Mouse (Mus musculus) stomach, postnatal 0 days (tissue): ENCODE results near the gene Myo3b. TPM values are rescaled to one million over a fixed set of nuclear protein-coding genes. Genes with fewer than 3 reads are reported as not detected.

ENCODE experiments used
- ATAC-seq: fragments of 200-750 bp; cut with Nextera tagmentation; 2 replicates; pipeline ENCODE4 v1.8.0; 2017; ENCODE audit not compliant: low FRiP score, low TSS enrichment
- DNase-seq: peaks from one replicate; pipeline ENCODE4 v3.0.0-alpha.2; 2016; ENCODE audit warnings: low spot score
- H3K27ac ChIP-seq: fragments of 300-500 bp; sonication (generic); replicated peaks from 2 replicates; pipeline ENCODE4 v1.5.1; 2014; ENCODE audit warnings: mild to moderate bottlenecking, control low read depth
- H3K27me3 ChIP-seq: fragments of 300-500 bp; sonication (generic); 2 replicates; pipeline ENCODE4 v1.6.1; 2014; ENCODE audit warnings: low read length; ENCODE audit not compliant: control insufficient read depth, insufficient read depth
- H3K36me3 ChIP-seq: fragments of 300-500 bp; sonication (generic); 2 replicates; pipeline ENCODE4 v1.6.1; 2014; ENCODE audit warnings: low read length, mixed read lengths; ENCODE audit not compliant: control insufficient read depth, insufficient read depth
- H3K4me1 ChIP-seq: fragments of 300-500 bp; sonication (generic); replicated peaks from 2 replicates; pipeline ENCODE4 v1.6.1; 2014; ENCODE audit warnings: antibody characterized with exemption; ENCODE audit not compliant: control insufficient read depth, insufficient read depth
- H3K4me2 ChIP-seq: fragments of 300-500 bp; sonication (generic); replicated peaks from 2 replicates; pipeline ENCODE4 v1.6.1; 2014; ENCODE audit warnings: low read depth, mild to moderate bottlenecking, control low read depth, moderate library complexity
- H3K4me3 ChIP-seq: fragments of 300-500 bp; sonication (generic); 2 replicates; pipeline ENCODE4 v1.5.1; 2014; ENCODE audit warnings: low read depth, low read length, control low read depth
- H3K9ac ChIP-seq: fragments of 300-500 bp; sonication (generic); 2 replicates; pipeline ENCODE4 v1.6.1; 2014; ENCODE audit warnings: mild to moderate bottlenecking, low read length, control low read depth, mixed read lengths
- H3K9me3 ChIP-seq: fragments of 300-500 bp; sonication (generic); 2 replicates; pipeline ENCODE4 v1.6.1; 2016; ENCODE audit warnings: low read length; ENCODE audit not compliant: control insufficient read depth
- CTCF ChIP-seq: IDR thresholded peaks from 2 replicates; pipeline ENCODE4 v1.5.1; 2016; ENCODE audit warnings: antibody characterized with exemption, low read depth, mild to moderate bottlenecking, moderate library complexity
- EP300 ChIP-seq: optimal IDR thresholded peaks from 2 replicates; pipeline ENCODE3; 2016; ENCODE audit warnings: antibody characterized with exemption
- WGBS: fragments of 180-500 bp; shearing (Covaris S2); extraction: QIAGEN DNeasy Blood & Tissue Kit; methylation state at CpG from one replicate; pipeline ENCODE4 v1.1.7; 2014; 5-methylcytosine and 5-hydroxymethylcytosine counted together
- polyA plus RNA-seq: library from polyadenylated mRNA; unstranded; fragments of >200 nt; fragmentation: Nextera tagmentation; extraction: Ambion mirVana; gene quantifications from 2 replicates; pipeline ENCODE4 v1.2.1, GENCODE M21; 2015

Myo3b gene
- polyA plus RNA-seq, 1 experiment from 2014 or later, result 0.21 TPM

DNA sequence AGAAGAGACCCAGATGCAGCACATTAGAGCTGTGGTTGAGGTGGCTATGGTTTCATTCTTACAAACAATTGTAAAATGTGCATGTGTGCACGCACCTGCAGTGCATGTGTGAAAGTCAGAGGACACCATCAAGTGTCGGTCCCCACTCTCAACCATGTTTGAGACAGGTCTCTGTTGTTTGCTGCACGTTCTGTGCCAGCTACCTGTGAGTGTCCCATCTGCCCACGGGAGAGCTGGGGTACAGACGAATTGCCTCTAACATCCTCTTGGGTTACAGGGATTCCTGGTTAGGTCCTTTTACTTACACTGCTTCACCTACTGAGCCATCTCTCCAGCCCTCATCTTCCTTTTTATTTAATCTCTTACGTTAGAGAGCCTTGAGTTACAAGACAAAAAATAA, 330.5 kb downstream of the Myo3b start:
- Histone ChIP-seq H3K36me3 (no peaks in the 10 kb centered on the region), H3K4me2 (no peak overlapping the region), H3K9ac (no peak overlapping the region), H3K4me3 (no peak overlapping the region), H3K9me3 (no peaks in the 10 kb centered on the region), H3K4me1 (no peaks in the 10 kb centered on the region), H3K27ac (no peak overlapping the region), H3K27me3 (no peaks in the 10 kb centered on the region)
- TF ChIP-seq EP300 (no peak), CTCF (no peak)
- WGBS, result 90% methylated on average over 6 of the region's 6 CpGs
- no peak for ATAC-seq
- no peak for DNase-seq

GRCm38 (mm10) chr2:70379341-70379740, 340.4 kb downstream of the Myo3b start:
- H3K9ac ChIP-seq, result no peak overlapping the region
- no peak for TF ChIP-seq EP300
- no peak for TF ChIP-seq CTCF
- H3K4me2 ChIP-seq, result no peak overlapping the region
- H3K4me1 ChIP-seq, result no peaks in the 10 kb centered on the region
- 51% methylated on average over 6 of the region's 6 CpGs for WGBS
- H3K27ac ChIP-seq, result no peak overlapping the region
- no peaks in the 10 kb centered on the region for H3K36me3 ChIP-seq
- no peaks in the 10 kb centered on the region for H3K27me3 ChIP-seq
- DNase-seq (no peak), ATAC-seq (no peak)
- H3K4me3 ChIP-seq, result no peak overlapping the region
- H3K9me3 ChIP-seq, result no peaks in the 10 kb centered on the region

GRCm38 (mm10) chr2:70379939-70380338, 341.0 kb downstream of the Myo3b start:
- WGBS, result 14% methylated on average over 6 of the region's 6 CpGs
- no peak for ATAC-seq

GRCm38 (mm10) chr2:70388645-70389044, 349.7 kb downstream of the Myo3b start:
- Histone ChIP-seq H3K4me3 (no peak overlapping the region), H3K9ac (no peak overlapping the region), H3K4me2 (no peak overlapping the region), H3K36me3 (no peaks in the 10 kb centered on the region), H3K27ac (no peak overlapping the region), H3K9me3 (no peaks in the 10 kb centered on the region), H3K4me1 (no peaks in the 10 kb centered on the region), H3K27me3 (no peaks in the 10 kb centered on the region)
- TF ChIP-seq CTCF, result no peak
- no peak for TF ChIP-seq EP300
- DNase-seq (no peak), ATAC-seq (no peak)
- 42% methylated on average over 6 of the region's 6 CpGs for WGBS

More at GRCm38 (mm10) chr2:70379939-70380338, 341.0 kb downstream of the Myo3b start:
- Histone ChIP-seq H3K27me3 (no peaks in the 10 kb centered on the region), H3K4me3 (no peak overlapping the region), H3K4me2 (no peak overlapping the region), H3K9ac (no peak overlapping the region), H3K27ac (no peak overlapping the region), H3K4me1 (no peaks in the 10 kb centered on the region), H3K9me3 (no peaks in the 10 kb centered on the region), H3K36me3 (no peaks in the 10 kb centered on the region)
- TF ChIP-seq EP300 (no peak), CTCF (no peak)
- no peak for DNase-seq

GRCm38 (mm10) chr2:70389162-70389561, 350.2 kb downstream of the Myo3b start:
- Histone ChIP-seq H3K36me3 (no peaks in the 10 kb centered on the region), H3K27me3 (no peaks in the 10 kb centered on the region), H3K4me2 (no peak overlapping the region), H3K9me3 (no peaks in the 10 kb centered on the region), H3K4me3 (no peak overlapping the region), H3K9ac (no peak overlapping the region), H3K4me1 (no peaks in the 10 kb centered on the region), H3K27ac (no peak overlapping the region)
- WGBS, result 79% methylated on average over 1 of the region's 1 CpGs
- no peak for DNase-seq
- ATAC-seq, result no peak
- TF ChIP-seq CTCF (no peak), EP300 (no peak)

- DNase-seq, result no peak
- Histone ChIP-seq H3K4me3 (no peak overlapping the region), H3K9me3 (no peaks in the 10 kb centered on the region), H3K27me3 (no peaks in the 10 kb centered on the region), H3K27ac (no peak overlapping the region), H3K4me1 (no peaks in the 10 kb centered on the region), H3K4me2 (no peak overlapping the region), H3K36me3 (no peaks in the 10 kb centered on the region), H3K9ac (no peak overlapping the region)
- no peak for ATAC-seq
- WGBS, result 66% methylated on average over 9 of the region's 9 CpGs
- TF ChIP-seq EP300, result no peak
- TF ChIP-seq CTCF, result no peak
These were observed 358.9 kb downstream of the Myo3b start for GRCm38 (mm10) chr2:70397734-70398276.
